Mouse (Mus musculus): ENCODE data around the gene Nle1. TPM values are rescaled to one million over a fixed set of nuclear protein-coding genes. Genes with fewer than 3 reads are reported as not detected.

Nle1 gene
- total and polyA plus RNA-seq, 2 experiments from 2014 or later, result 28.7 to 30.1 TPM

DNA sequence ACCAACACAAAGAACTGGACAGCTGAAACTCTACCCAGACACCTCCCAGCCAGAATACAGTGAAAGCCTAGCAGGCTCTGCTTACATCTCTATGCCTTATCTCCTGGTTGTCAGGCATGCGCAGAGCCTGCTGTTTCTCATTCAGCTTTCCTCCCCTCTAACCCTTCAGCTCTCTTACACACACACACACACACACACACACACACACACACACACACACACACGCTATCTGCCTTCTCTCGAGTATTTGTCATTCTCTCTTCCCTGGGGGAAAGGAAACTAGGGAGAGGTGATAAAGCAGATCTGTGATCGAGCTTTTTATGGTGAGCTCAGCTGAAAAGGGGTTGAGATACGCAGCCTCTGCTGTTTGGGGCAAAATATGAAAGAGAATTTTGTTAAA, 33.3 kb downstream of the Nle1 start:
- 69% methylated on average over 5 of the region's 5 CpGs for WGBS
- no peak overlapping the region for H3K4me3 ChIP-seq (ENCODE audit: low read depth, low read length)
- H3K9me3 ChIP-seq (ENCODE audit: low read length), result no peaks in the 10 kb centered on the region
- H3K4me2 ChIP-seq (ENCODE audit: low read depth, low read length, poor library complexity, severe bottlenecking), result no peak overlapping the region
- DNase-seq (ENCODE audit: low spot score) (no peak), ATAC-seq (ENCODE audit: low FRiP score) (no peak)
- H3K36me3 ChIP-seq (ENCODE audit: insufficient read depth, low read length), result no peaks in the 10 kb centered on the region
- no peaks in the 10 kb centered on the region for H3K4me1 ChIP-seq (ENCODE audit: insufficient read depth, low read length)
- H3K27ac ChIP-seq (ENCODE audit: low read depth, low read length), result no peak overlapping the region
- H3K9ac ChIP-seq (replicated peaks; ENCODE audit: low read length, poor library complexity, severe bottlenecking), result no peak overlapping the region
- H3K27me3 ChIP-seq (ENCODE audit: insufficient read depth, low read length), result no peaks in the 10 kb centered on the region
- TF ChIP-seq CTCF (IDR thresholded peaks at IDR 0.05), result no peak

DNA sequence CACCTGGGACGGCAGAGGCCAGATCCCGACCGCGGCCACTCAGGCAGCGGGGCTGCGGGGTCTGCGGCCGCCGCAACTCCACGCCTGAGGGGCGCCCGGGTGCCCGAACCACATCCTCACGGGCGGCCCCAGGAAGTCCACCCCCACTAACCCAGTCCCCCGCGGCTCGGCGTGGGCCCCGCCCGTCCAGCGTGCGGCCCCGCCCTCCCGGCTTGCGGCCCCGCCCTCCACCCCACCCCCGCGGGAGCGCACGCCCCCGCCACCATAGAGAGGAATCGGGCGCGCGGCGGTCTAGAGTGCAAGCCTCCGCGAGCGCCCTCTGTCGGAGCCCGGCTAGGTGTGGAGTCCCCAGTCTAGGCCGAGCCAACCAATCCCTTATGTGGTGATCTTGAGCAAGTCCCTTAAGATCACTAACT, 37.2 kb downstream of the Nle1 start, which contains the start of gene Rffl:
Rffl (minus strand) TSS at position 180 of the 416 bp plus-strand sequence.
- Histone ChIP-seq H3K9ac (replicated peaks; ENCODE audit: low read length, poor library complexity, severe bottlenecking) (peak within 1 kb of the TSS; percentile 67), H3K9me3 (ENCODE audit: low read length) (no peaks in the 10 kb centered on the region), H3K27me3 (ENCODE audit: insufficient read depth, low read length) (no peaks in the 10 kb centered on the region), H3K36me3 (ENCODE audit: insufficient read depth, low read length) (no peaks in the 10 kb centered on the region), H3K4me3 (ENCODE audit: low read depth, low read length) (peak within 1 kb of the TSS; percentile 73), H3K4me1 (ENCODE audit: insufficient read depth, low read length) (no peaks in the 10 kb centered on the region), H3K4me2 (ENCODE audit: low read depth, low read length, poor library complexity, severe bottlenecking) (peak within 1 kb of the TSS; percentile 85), H3K27ac (ENCODE audit: low read depth, low read length) (no peak within 1 kb of the TSS)
- 2% methylated on average over 36 of the region's 43 CpGs for WGBS
- TF ChIP-seq CTCF (IDR thresholded peaks at IDR 0.05), result peak; percentile 84
- ATAC-seq (ENCODE audit: low FRiP score), result peak; percentile 96
- DNase-seq (ENCODE audit: low spot score), result peak; percentile 95

DNA sequence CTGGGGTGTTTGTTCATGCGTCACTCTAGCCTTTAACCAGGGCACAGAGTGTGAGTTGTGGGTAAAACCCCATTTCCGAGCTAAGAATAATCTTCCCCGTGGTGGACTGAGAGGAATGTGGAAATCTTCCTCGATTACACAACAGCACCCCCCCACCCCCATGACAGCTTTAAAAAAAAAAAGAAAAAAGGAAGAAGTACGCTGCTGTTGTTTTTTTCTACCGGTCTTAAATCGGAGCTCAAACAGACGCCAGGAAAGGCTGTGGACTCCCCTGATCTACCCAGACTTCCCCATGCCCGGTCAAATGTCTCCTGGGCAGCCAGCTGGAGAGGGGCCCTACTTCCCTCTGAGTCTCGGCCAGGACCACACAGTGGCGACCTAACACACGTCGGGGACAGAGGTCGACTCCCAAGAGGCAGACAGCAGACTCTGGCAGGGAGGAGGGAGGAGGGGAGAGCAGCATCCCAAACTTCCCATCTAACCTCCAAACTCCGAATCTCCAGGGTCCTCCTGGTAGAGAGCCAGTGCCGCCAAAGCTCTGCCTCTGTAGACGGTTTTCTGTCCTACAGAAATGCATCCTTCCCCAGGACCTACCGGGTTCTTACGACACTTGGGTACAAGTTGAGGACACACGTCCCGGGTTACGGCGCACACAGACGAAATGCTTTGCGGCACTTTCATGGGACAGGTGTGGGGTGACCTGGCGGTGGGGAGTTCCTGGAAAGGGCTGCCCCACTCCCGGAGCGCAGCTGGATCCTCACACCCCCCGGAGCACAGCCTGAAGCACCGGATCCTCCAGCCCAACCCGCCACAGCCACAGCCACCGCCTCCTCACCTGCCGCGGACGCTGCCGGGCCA, 37.8 kb downstream of the Nle1 start:
- Histone ChIP-seq H3K27me3 (ENCODE audit: insufficient read depth, low read length) (no peaks in the 10 kb centered on the region), H3K4me3 (ENCODE audit: low read depth, low read length) (peak overlapping the region; percentile 73), H3K27ac (ENCODE audit: low read depth, low read length) (no peak overlapping the region), H3K9me3 (ENCODE audit: low read length) (no peaks in the 10 kb centered on the region), H3K9ac (replicated peaks; ENCODE audit: low read length, poor library complexity, severe bottlenecking) (peak overlapping the region; percentile 67), H3K36me3 (ENCODE audit: insufficient read depth, low read length) (no peaks in the 10 kb centered on the region), H3K4me2 (ENCODE audit: low read depth, low read length, poor library complexity, severe bottlenecking) (peak overlapping the region; percentile 85), H3K4me1 (ENCODE audit: insufficient read depth, low read length) (no peaks in the 10 kb centered on the region)
- TF ChIP-seq CTCF (IDR thresholded peaks at IDR 0.05), result no peak
- peak; percentile 41 for ATAC-seq (ENCODE audit: low FRiP score)
- no peak for DNase-seq (ENCODE audit: low spot score)
- WGBS, result 4% methylated on average over 36 of the region's 36 CpGs

DNA sequence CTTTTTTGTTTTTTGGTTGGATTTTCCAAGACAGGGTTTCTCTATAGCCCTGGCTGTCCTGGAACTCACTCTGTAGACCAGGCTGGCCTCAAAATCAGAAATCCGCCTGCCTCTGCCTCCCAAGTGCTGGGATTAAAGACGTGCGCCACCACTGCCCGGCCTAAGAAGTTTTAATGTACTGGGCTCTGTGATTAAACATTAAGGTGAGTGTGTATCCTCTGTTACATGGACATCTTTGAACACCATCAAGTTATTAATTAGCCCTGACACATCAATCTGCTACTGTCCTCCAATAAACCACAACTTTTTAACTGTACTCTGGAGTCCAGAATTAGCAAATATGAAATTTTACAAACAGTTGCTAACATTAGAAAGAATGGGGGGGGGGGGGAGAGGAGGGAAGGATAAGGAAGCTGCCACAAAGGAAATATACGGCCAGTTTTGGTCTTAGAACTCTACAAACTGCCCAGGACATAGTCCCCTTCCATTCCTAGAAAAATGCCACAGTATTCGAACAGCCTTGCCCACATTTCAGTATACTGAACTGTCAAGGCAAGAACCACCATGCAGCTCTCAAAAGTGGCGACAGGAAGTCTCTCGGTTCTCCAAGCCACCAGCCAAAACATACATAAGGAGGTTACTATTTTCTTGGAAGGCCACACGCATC, 38.6 kb downstream of the Nle1 start:
- Histone ChIP-seq H3K36me3 (ENCODE audit: insufficient read depth, low read length) (no peaks in the 10 kb centered on the region), H3K4me1 (ENCODE audit: insufficient read depth, low read length) (no peaks in the 10 kb centered on the region), H3K4me2 (ENCODE audit: low read depth, low read length, poor library complexity, severe bottlenecking) (0 out of 2 replicates have a peak overlapping the region, but pooled peaks have one; percentile 85), H3K27ac (ENCODE audit: low read depth, low read length) (no peak overlapping the region), H3K27me3 (ENCODE audit: insufficient read depth, low read length) (no peaks in the 10 kb centered on the region), H3K9me3 (ENCODE audit: low read length) (no peaks in the 10 kb centered on the region), H3K4me3 (ENCODE audit: low read depth, low read length) (no peak overlapping the region; the same call in 1 of the 2 replicates), H3K9ac (replicated peaks; ENCODE audit: low read length, poor library complexity, severe bottlenecking) (no peak overlapping the region)
- no peak for TF ChIP-seq CTCF (IDR thresholded peaks at IDR 0.05)
- DNase-seq (ENCODE audit: low spot score), result no peak
- ATAC-seq (ENCODE audit: low FRiP score), result no peak
- 78% methylated on average over 9 of the region's 9 CpGs for WGBS

DNA sequence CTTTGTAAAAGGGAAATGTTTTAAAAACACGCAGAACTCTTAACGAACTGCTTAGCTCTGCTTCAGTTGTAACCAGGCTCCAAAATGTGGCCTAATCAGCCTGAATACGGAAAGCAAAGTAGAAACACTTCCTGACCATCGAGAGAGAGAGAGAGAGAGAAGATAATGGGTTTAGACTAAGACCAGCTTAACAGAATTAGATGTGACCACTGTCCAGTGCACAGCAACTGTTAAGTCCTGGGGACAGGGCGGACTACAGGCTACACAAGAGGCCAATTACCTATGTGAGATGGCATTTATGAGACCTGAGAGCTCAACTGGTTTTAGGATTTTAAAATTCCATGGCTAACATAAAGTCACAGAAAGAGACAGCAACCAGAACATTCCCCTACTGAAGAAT, 40.3 kb downstream of the Nle1 start:
- DNase-seq (ENCODE audit: low spot score) (no peak), ATAC-seq (ENCODE audit: low FRiP score) (no peak)
- Histone ChIP-seq H3K4me3 (ENCODE audit: low read depth, low read length) (no peak overlapping the region), H3K4me1 (ENCODE audit: insufficient read depth, low read length) (no peaks in the 10 kb centered on the region), H3K27ac (ENCODE audit: low read depth, low read length) (no peak overlapping the region), H3K36me3 (ENCODE audit: insufficient read depth, low read length) (no peaks in the 10 kb centered on the region), H3K9ac (replicated peaks; ENCODE audit: low read length, poor library complexity, severe bottlenecking) (no peak overlapping the region), H3K9me3 (ENCODE audit: low read length) (no peaks in the 10 kb centered on the region), H3K27me3 (ENCODE audit: insufficient read depth, low read length) (no peaks in the 10 kb centered on the region), H3K4me2 (ENCODE audit: low read depth, low read length, poor library complexity, severe bottlenecking) (no peak overlapping the region)
- 67% methylated on average over 5 of the region's 5 CpGs for WGBS
- TF ChIP-seq CTCF (IDR thresholded peaks at IDR 0.05), result no peak
